Mouse (Mus musculus) MEL (cell line): ENCODE measurements around the gene Lipa. TPM values are rescaled to one million over a fixed set of nuclear protein-coding genes. Genes with fewer than 3 reads are reported as not detected.

Experiments used
- DNase-seq: peaks from one replicate; pipeline ENCODE4 v3.0.0; 2011; ENCODE audit warnings: low read depth, low spot score
- H3K27ac ChIP-seq: 2 replicates; pipeline ENCODE4 v1.5.1; 2012; ENCODE audit warnings: low read depth, mild to moderate bottlenecking, control low read depth, low read length, moderate library complexity; ENCODE audit not compliant: control insufficient read depth
- H3K27me3 ChIP-seq, 2 experiments: fragments of 150-350 bp in 1 of 2; sonication (generic) in 1 of 2; 2 replicates each; pipeline ENCODE4 v1.6.1; 2012; ENCODE audit warnings: low read length in 2 of 2, mild to moderate bottlenecking in 2 of 2, improper control_type of control experiment in 1 of 2, moderate library complexity in 1 of 2; ENCODE audit not compliant: insufficient read depth in 2 of 2, control insufficient read depth in 1 of 2
- H3K36me3 ChIP-seq, 2 experiments: 2 replicates each; pipeline ENCODE4 v1.6.1; 2012 to 2014; ENCODE audit warnings: low read length in 2 of 2, improper control_type of control experiment in 1 of 2, inconsistent platforms in 1 of 2, mild to moderate bottlenecking in 1 of 2; ENCODE audit not compliant: insufficient read depth in 2 of 2, control insufficient read depth in 1 of 2
- H3K4me1 ChIP-seq, 2 experiments: fragments of 150-350 bp in 1 of 2; sonication (generic) in 1 of 2; 2 replicates each; pipeline ENCODE4 v1.6.1; 2012; ENCODE audit warnings: low read length in 2 of 2, improper control_type of control experiment in 1 of 2, mild to moderate bottlenecking in 1 of 2; ENCODE audit not compliant: insufficient read depth in 2 of 2, control insufficient read depth in 1 of 2
- H3K4me3 ChIP-seq, 2 experiments: fragments of 150-350 bp in 1 of 2; sonication (generic) in 1 of 2; 2 replicates each; pipeline ENCODE4 v1.5.1; 2012; ENCODE audit warnings: low read depth in 2 of 2, low read length in 2 of 2, mild to moderate bottlenecking in 2 of 2, moderate library complexity in 2 of 2, control low read depth in 1 of 2, improper control_type of control experiment in 1 of 2; ENCODE audit not compliant: control insufficient read depth in 1 of 2, insufficient read depth in 1 of 2
- H3K79me2 ChIP-seq: 2 replicates; pipeline ENCODE4 v1.6.1; 2012; ENCODE audit warnings: mild to moderate bottlenecking, low read length, moderate library complexity; ENCODE audit not compliant: control insufficient read depth, poor library complexity, insufficient read depth
- H3K9ac ChIP-seq: 2 replicates; pipeline ENCODE4 v1.6.1; 2012; ENCODE audit warnings: low read depth, mild to moderate bottlenecking, control low read depth, low read length, moderate library complexity; ENCODE audit not compliant: control insufficient read depth, poor library complexity, severe bottlenecking
- H3K9me3 ChIP-seq: fragments of 150-350 bp; sonication (generic); replicated peaks from 2 replicates; pipeline ENCODE4 v1.6.1; 2012; ENCODE audit warnings: mild to moderate bottlenecking, low read length, improper control_type of control experiment, moderate library complexity; ENCODE audit not compliant: insufficient read depth
- BHLHE40 ChIP-seq: IDR thresholded peaks from 2 replicates; pipeline ENCODE4 v1.6.1; 2012; ENCODE audit warnings: low read depth, mild to moderate bottlenecking, inconsistent platforms, low read length, improper control_type of control experiment, borderline replicate concordance
- CHD2 ChIP-seq: IDR thresholded peaks from 2 replicates; pipeline ENCODE4 v1.6.1; 2011; ENCODE audit warnings: low read length, improper control_type of control experiment
- E2F4 ChIP-seq: IDR thresholded peaks from 2 replicates; pipeline ENCODE4 v1.6.1; 2011; ENCODE audit warnings: low read depth, low read length, improper control_type of control experiment, borderline replicate concordance
- ELF1 ChIP-seq: IDR thresholded peaks from 2 replicates; pipeline ENCODE4 v1.6.1; 2014; ENCODE audit warnings: low read depth, mild to moderate bottlenecking, inconsistent platforms, low read length, improper control_type of control experiment, moderate library complexity
- HCFC1 ChIP-seq: IDR thresholded peaks from 2 replicates; pipeline ENCODE4 v1.6.1; 2012; ENCODE audit warnings: low read depth, mild to moderate bottlenecking, inconsistent platforms, low read length, improper control_type of control experiment, moderate library complexity
- MAX ChIP-seq: IDR thresholded peaks from 2 replicates; pipeline ENCODE4 v1.6.1; 2011; ENCODE audit warnings: low read length, improper control_type of control experiment
- MEF2A ChIP-seq: IDR thresholded peaks from 2 replicates; pipeline ENCODE4 v1.6.1; 2014; ENCODE audit warnings: low read depth, mild to moderate bottlenecking, inconsistent platforms, low read length, improper control_type of control experiment; ENCODE audit not compliant: poor library complexity, insufficient replicate concordance, severe bottlenecking; ENCODE audit errors: extremely low read depth
- MYC ChIP-seq: IDR thresholded peaks from 2 replicates; pipeline ENCODE4 v1.6.1; 2011; ENCODE audit warnings: low read depth, mild to moderate bottlenecking, low read length, improper control_type of control experiment, moderate library complexity
- NRF1 ChIP-seq: IDR thresholded peaks from 2 replicates; pipeline ENCODE4 v1.6.1; 2014; ENCODE audit warnings: low read depth, mild to moderate bottlenecking, inconsistent platforms, low read length, improper control_type of control experiment, moderate library complexity; ENCODE audit not compliant: poor library complexity, insufficient read depth, severe bottlenecking
- POLR2AphosphoS2 ChIP-seq: IDR thresholded peaks from 2 replicates; pipeline ENCODE4 v1.6.1; 2011; ENCODE audit warnings: low read length, improper control_type of control experiment
- RAD21 ChIP-seq: IDR thresholded peaks from 2 replicates; pipeline ENCODE4 v1.6.1; 2011; ENCODE audit warnings: mild to moderate bottlenecking, low read depth, low read length, improper control_type of control experiment
- SMC3 ChIP-seq: IDR thresholded peaks from 2 replicates; pipeline ENCODE4 v1.6.1; 2011; ENCODE audit warnings: low read depth, low read length, improper control_type of control experiment
- TAL1 ChIP-seq: IDR thresholded peaks from 2 replicates; pipeline ENCODE4 v1.6.1; 2012; ENCODE audit warnings: mild to moderate bottlenecking, inconsistent platforms, low read length, moderate library complexity, mixed read lengths
- TCF12 ChIP-seq: IDR thresholded peaks from 2 replicates; pipeline ENCODE4 v1.6.1; 2014; ENCODE audit warnings: low read depth, mild to moderate bottlenecking, inconsistent platforms, low read length, improper control_type of control experiment, moderate library complexity
- UBTF ChIP-seq: IDR thresholded peaks from 2 replicates; pipeline ENCODE4 v1.6.1; 2012; ENCODE audit warnings: low read depth, mild to moderate bottlenecking, inconsistent platforms, low read length, improper control_type of control experiment, moderate library complexity, borderline replicate concordance; ENCODE audit not compliant: insufficient read depth
- USF1 ChIP-seq: IDR thresholded peaks from 2 replicates; pipeline ENCODE4 v1.6.1; 2014; ENCODE audit warnings: low read depth, mild to moderate bottlenecking, inconsistent platforms, low read length, improper control_type of control experiment, moderate library complexity
- ZMIZ1 ChIP-seq: IDR thresholded peaks from 2 replicates; pipeline ENCODE4 v1.6.1; 2012; ENCODE audit warnings: low read depth, mild to moderate bottlenecking, inconsistent platforms, low read length, improper control_type of control experiment, moderate library complexity
- polyA plus RNA-seq, 2 experiments: library from polyadenylated mRNA; stranded (reverse) in 1 of 2; unstranded in 1 of 2; fragments of >175 nt in 1 of 2; fragments of >200 nt in 1 of 2; gene quantifications; 2 replicates each; pipeline versions ENCODE4 v1.2.1 to v1.2.4; 2012; ENCODE audit warnings: low replicate concordance in 2 of 2, low read depth in 1 of 2; ENCODE audit not compliant: insufficient read length in 2 of 2, insufficient read depth in 1 of 2, missing spikeins in 1 of 2
- total RNA-seq: library from RNA; depleted of rRNA; stranded (reverse); fragments of 300-350 nt; gene quantifications from 2 replicates; pipeline ENCODE4 v1.2.3, GENCODE M21; 2012

Gene Lipa
- total and polyA plus RNA-seq, 3 experiments, result 7.6 to 13.8 TPM; not detected in 1

- Histone ChIP-seq H3K9ac (no peak overlapping the region), H3K4me3 (no peak overlapping the region), H3K36me3 (no peaks in the 10 kb centered on the region; a peak in 1 of 4 replicates), H3K4me1 (no peaks in the 10 kb centered on the region), H3K9me3 (no peaks in the 10 kb centered on the region), H3K79me2 (no peaks in the 10 kb centered on the region), H3K27me3 (no peaks in the 10 kb centered on the region), H3K27ac (no peak overlapping the region)
- TF ChIP-seq UBTF (no peak), MAX (peak; percentile 85), MYC (0 out of 2 replicates have a peak, but pooled peaks have one; percentile 21)
- peak; percentile 48 for DNase-seq
Observed at GRCm38 (mm10) chr19:34515681-34516080, 11.6 kb downstream of the Lipa start.

- Histone ChIP-seq H3K27me3 (no peaks in the 10 kb centered on the region), H3K9me3 (no peaks in the 10 kb centered on the region), H3K79me2 (no peaks in the 10 kb centered on the region), H3K4me1 (no peaks in the 10 kb centered on the region), H3K36me3 (no peaks in the 10 kb centered on the region; a peak in 1 of 4 replicates), H3K4me3 (no peak overlapping the region), H3K27ac (no peak overlapping the region), H3K9ac (no peak overlapping the region)
- DNase-seq, result no peak
- TF ChIP-seq TAL1 (no peak), UBTF (no peak), MYC (no peak), E2F4 (no peak), RAD21 (no peak), ELF1 (no peak), CHD2 (no peak), USF1 (no peak), BHLHE40 (no peak), MEF2A (no peak), ZMIZ1 (no peak), MAX (no peak), POLR2AphosphoS2 (no peak), TCF12 (no peak), HCFC1 (no peak), NRF1 (no peak), SMC3 (no peak)
Observed at GRCm38 (mm10) chr19:34511528-34511927, 15.7 kb downstream of the Lipa start.
